Mouse (Mus musculus) ES-E14 (cell line): Measurements from ENCODE around the gene Megf11. TPM values are rescaled to one million over a fixed set of nuclear protein-coding genes. Genes with fewer than 3 reads are reported as not detected.

Experiments used
- DNase-seq: peaks from one replicate; pipeline ENCODE4 v3.0.0-alpha.2; 2013; ENCODE audit warnings: low read depth, low spot score
- H3K27ac ChIP-seq: 2 replicates; pipeline ENCODE4 v1.5.1; 2012; ENCODE audit warnings: low read depth, mild to moderate bottlenecking, low read length, moderate library complexity, mixed read lengths; ENCODE audit not compliant: poor library complexity, insufficient read depth, severe bottlenecking
- H3K36me3 ChIP-seq: 2 replicates; pipeline ENCODE4 v1.6.1; 2012; ENCODE audit warnings: mild to moderate bottlenecking, low read length, moderate library complexity, mixed read lengths; ENCODE audit not compliant: control insufficient read depth, poor library complexity, insufficient read depth, severe bottlenecking
- H3K4me1 ChIP-seq, 2 experiments: fragments of 150-350 bp in 1 of 2; sonication (generic) in 1 of 2; 2 replicates each; pipeline ENCODE4 v1.6.1; 2012; ENCODE audit warnings: low read length in 2 of 2, mild to moderate bottlenecking in 1 of 2, mixed read lengths in 1 of 2; ENCODE audit not compliant: control insufficient read depth in 2 of 2, insufficient read depth in 2 of 2, poor library complexity in 1 of 2
- H3K4me3 ChIP-seq, 2 experiments: fragments of 150-350 bp in 1 of 2; sonication (generic) in 1 of 2; 2 replicates each; pipeline ENCODE4 v1.5.1; 2012; ENCODE audit warnings: low read length in 2 of 2, low read depth in 1 of 2, mild to moderate bottlenecking in 1 of 2, mixed read lengths in 1 of 2; ENCODE audit not compliant: insufficient read depth in 1 of 2, poor library complexity in 1 of 2, severe bottlenecking in 1 of 2
- H3K9ac ChIP-seq: 2 replicates; pipeline ENCODE4 v1.6.1; 2012; ENCODE audit warnings: low read depth, mild to moderate bottlenecking, low read length, mixed read lengths; ENCODE audit not compliant: poor library complexity, insufficient read depth, severe bottlenecking
- H3K9me3 ChIP-seq: fragments of 150-350 bp; sonication (generic); 2 replicates; pipeline ENCODE4 v1.6.1; 2012; ENCODE audit warnings: low read depth, mild to moderate bottlenecking, low read length; ENCODE audit not compliant: control insufficient read depth, insufficient read depth
- CHD2 ChIP-seq: IDR thresholded peaks from 2 replicates; pipeline ENCODE4 v1.6.1; 2014; ENCODE audit warnings: mild to moderate bottlenecking, low read depth, low read length, inconsistent platforms
- HCFC1 ChIP-seq: IDR thresholded peaks from 2 replicates; pipeline ENCODE4 v1.6.1; 2012; ENCODE audit warnings: low read length, inconsistent platforms, borderline replicate concordance; ENCODE audit not compliant: insufficient read depth
- MAFK ChIP-seq: IDR thresholded peaks from 2 replicates; pipeline ENCODE4 v1.6.1; 2014; ENCODE audit warnings: mild to moderate bottlenecking, low read depth, low read length, inconsistent platforms; ENCODE audit not compliant: insufficient read depth
- ZC3H11A ChIP-seq: IDR thresholded peaks from 2 replicates; pipeline ENCODE4 v1.6.1; 2012; ENCODE audit warnings: low read depth, mild to moderate bottlenecking, inconsistent platforms, low read length, borderline replicate concordance
- ZNF384 ChIP-seq: IDR thresholded peaks from 2 replicates; pipeline ENCODE4 v1.6.1; 2012; ENCODE audit warnings: low read depth, low read length, inconsistent platforms
- in situ Hi-C, 2 experiments: fragments of 600-800 bp; cut with MboI; formaldehyde crosslinking; loops; one replicate each; pipeline ENCODE4 v1.15.1; 2025; ENCODE audit warnings: low sequenced_read_pairs in 2 of 2, inconsistent platforms in 1 of 2; ENCODE audit not compliant: unreplicated experiment in 2 of 2
- total RNA-seq: library from RNA; depleted of rRNA; stranded (reverse); fragments of 300-350 nt; gene quantifications from 2 replicates; pipeline ENCODE4 v1.2.3, GENCODE M21; 2012

Megf11 gene
- total RNA-seq, 1 experiment = 7.5 TPM

DNA sequence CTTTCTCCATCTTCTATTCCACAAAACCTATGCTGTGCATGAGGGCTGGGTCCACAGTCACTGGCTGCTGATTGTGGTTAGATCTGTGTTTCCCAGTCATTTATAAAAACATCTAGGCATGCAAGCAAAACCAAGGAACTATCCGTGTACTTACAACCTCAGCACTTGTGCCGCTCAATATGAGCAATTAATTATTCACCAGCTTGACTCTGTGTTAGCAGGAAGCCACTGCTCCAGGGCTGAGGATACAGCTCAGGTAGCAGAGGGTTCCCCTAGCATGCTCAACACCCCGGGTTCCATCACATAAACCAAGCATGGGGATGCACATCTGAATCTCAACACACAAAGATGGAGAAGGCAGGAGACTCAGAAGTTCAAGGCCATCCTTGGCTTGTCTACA is 233.0 kb downstream of the Megf11 start:
- Histone ChIP-seq H3K4me3 (no peak overlapping the region), H3K9me3 (no peaks in the 10 kb centered on the region), H3K27ac (no peak overlapping the region), H3K9ac (no peak overlapping the region), H3K4me1 (peaks cover 0 to 24% of the 10 kb centered on the region in 2 experiments; a peak in 1 of 4 replicates), H3K36me3 (no peaks in the 10 kb centered on the region)
- no peak for DNase-seq
- in situ Hi-C loops = no loop called here
- TF ChIP-seq ZC3H11A (no peak), ZNF384 (no peak), MAFK (no peak), HCFC1 (no peak), CHD2 (no peak)

DNA sequence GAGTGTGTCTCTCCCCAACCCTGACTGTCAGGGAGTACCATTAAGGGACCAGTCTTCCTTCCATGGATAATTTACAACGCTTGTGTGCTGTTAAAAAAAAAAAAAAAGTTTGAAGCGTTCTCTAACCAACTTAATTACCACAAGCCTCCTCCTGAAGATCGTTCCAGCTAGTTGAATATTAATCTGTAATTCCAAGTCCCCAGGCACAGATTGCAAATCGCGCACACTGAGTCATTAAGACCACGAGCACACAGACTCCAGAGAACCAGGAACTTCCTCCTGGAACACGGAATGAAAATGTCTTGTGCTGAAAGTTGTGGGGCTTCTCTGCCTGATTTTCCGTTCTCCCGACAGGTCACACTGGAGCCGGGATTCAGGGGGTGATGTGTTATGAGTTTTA is 234.0 kb downstream of the Megf11 start:
- TF ChIP-seq HCFC1 (no peak), MAFK (no peak), ZC3H11A (no peak)
- DNase-seq = no peak
- Histone ChIP-seq H3K9me3 (no peaks in the 10 kb centered on the region), H3K4me3 (no peak overlapping the region), H3K27ac (no peak overlapping the region), H3K4me1 (peaks cover 0 to 30% of the 10 kb centered on the region in 2 experiments; a peak in 1 of 4 replicates), H3K36me3 (no peaks in the 10 kb centered on the region), H3K9ac (no peak overlapping the region)
- in situ Hi-C loops = no loop called here

GRCm38 (mm10) chr9:64620596-64620995 is 235.2 kb downstream of the Megf11 start:
- H3K27ac ChIP-seq = no peak overlapping the region
- no peaks in the 10 kb centered on the region for H3K36me3 ChIP-seq
- no peaks in the 10 kb centered on the region for H3K9me3 ChIP-seq
- peaks cover 1 to 30% of the 10 kb centered on the region in 2 experiments; a peak in 1 of 4 replicates for H3K4me1 ChIP-seq
- in situ Hi-C loops = no loop called here
- no peak overlapping the region for H3K4me3 ChIP-seq
- TF ChIP-seq ZNF384 (no peak), ZC3H11A (no peak), CHD2 (no peak), MAFK (no peak), HCFC1 (no peak)
- no peak for DNase-seq
- H3K9ac ChIP-seq = no peak overlapping the region

DNA sequence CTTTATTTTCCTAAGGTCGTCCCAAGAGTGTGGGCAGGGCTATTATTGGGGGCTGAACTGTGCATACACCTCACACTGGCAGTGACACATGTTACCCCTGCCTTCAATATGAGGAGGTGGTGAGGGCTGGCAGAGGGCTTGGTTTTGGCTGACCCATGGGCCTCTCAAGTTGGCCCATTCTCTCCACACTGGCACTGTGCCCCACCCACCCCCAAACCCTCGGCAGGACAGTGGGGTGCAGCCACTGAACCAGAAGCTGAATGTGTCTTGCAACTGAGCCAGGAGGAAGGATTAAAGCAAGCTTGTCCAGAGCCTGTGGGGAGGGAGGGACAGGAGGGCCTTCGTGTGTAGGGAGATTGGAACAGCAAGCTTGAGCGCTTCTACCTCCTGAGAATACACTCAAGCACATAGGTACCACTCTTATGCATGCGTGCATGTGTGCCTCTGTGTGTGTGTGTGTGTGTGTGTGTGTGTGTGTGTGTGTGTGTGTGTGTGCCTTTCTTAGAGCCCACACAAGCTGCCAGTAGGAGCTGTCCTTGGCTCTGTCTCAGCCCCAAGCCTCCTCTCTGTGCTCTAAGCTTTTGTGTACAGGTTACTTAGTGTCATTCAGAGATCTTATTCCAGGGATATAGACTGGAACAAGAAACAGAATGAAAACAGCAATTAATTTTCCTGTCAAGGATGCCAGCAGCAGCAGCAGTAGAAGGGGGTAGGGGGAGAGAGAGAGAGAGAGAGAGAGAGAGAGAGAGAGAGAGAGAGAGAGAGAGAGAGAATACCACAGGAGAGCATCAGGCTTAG is 236.3 kb downstream of the Megf11 start:
- Histone ChIP-seq H3K27ac (no peak overlapping the region), H3K4me1 (peaks cover 1 to 26% of the 10 kb centered on the region in 2 experiments; a peak in 1 of 4 replicates)
- in situ Hi-C loops = no loop called here

More for the DNA sequence above, 236.3 kb downstream of the Megf11 start:
- no peaks in the 10 kb centered on the region for H3K36me3 ChIP-seq
- no peak for DNase-seq
- no peaks in the 10 kb centered on the region for H3K9me3 ChIP-seq
- H3K9ac ChIP-seq = no peak overlapping the region
- no peak overlapping the region for H3K4me3 ChIP-seq
- TF ChIP-seq HCFC1 (no peak), ZC3H11A (no peak), MAFK (no peak), CHD2 (no peak), ZNF384 (no peak)
